Mouse (Mus musculus) forebrain, embryonic 12.5 days (tissue): ENCODE measurements around the gene Senp3. TPM values are rescaled to one million over a fixed set of nuclear protein-coding genes. Genes with fewer than 3 reads are reported as not detected.
"Not testable (repeated sequence)": the region's sequence is repeated elsewhere in the genome, so short reads cannot be mapped to it uniquely, and the experiment has no call there.

ENCODE experiments used
- ATAC-seq: fragments of 200-750 bp; cut with Nextera tagmentation; 2 replicates; pipeline ENCODE4 v1.8.0; 2017; ENCODE audit warnings: moderate TSS enrichment; ENCODE audit not compliant: low FRiP score
- H3K27ac ChIP-seq: fragments of 300-500 bp; sonication (generic); 2 replicates; pipeline ENCODE4 v1.5.1; 2016; ENCODE audit warnings: mild to moderate bottlenecking
- H3K27me3 ChIP-seq: fragments of 300-500 bp; sonication (generic); 2 replicates; pipeline ENCODE4 v1.6.1; 2016; ENCODE audit warnings: mild to moderate bottlenecking
- H3K36me3 ChIP-seq: fragments of 300-500 bp; sonication (generic); replicated peaks from 2 replicates; pipeline ENCODE4 v1.6.1; 2016; ENCODE audit warnings: mild to moderate bottlenecking
- H3K4me1 ChIP-seq: fragments of 300-500 bp; sonication (generic); 2 replicates; pipeline ENCODE4 v1.6.1; 2016
- H3K4me2 ChIP-seq: fragments of 300-500 bp; sonication (generic); 2 replicates; pipeline ENCODE4 v1.6.1; 2016; ENCODE audit warnings: mild to moderate bottlenecking, moderate library complexity
- H3K4me3 ChIP-seq: fragments of 300-500 bp; sonication (generic); replicated peaks from 2 replicates; pipeline ENCODE4 v1.5.1; 2016; ENCODE audit warnings: mild to moderate bottlenecking
- H3K9ac ChIP-seq: fragments of 300-500 bp; sonication (generic); 2 replicates; pipeline ENCODE4 v1.6.1; 2016; ENCODE audit warnings: mild to moderate bottlenecking
- H3K9me3 ChIP-seq: fragments of 300-500 bp; sonication (generic); 2 replicates; pipeline ENCODE4 v1.6.1; 2016
- WGBS: fragments of 180-500 bp; shearing (Covaris S2); methylation state at CpG from one replicate; pipeline ENCODE4 v1.1.7; 2016; 5-methylcytosine and 5-hydroxymethylcytosine counted together
- polyA plus RNA-seq: library from polyadenylated mRNA; unstranded; fragments of >200 nt; fragmentation: Nextera tagmentation; extraction: Ambion mirVana; gene quantifications from 2 replicates; pipeline ENCODE4 v1.2.1, GENCODE M21; 2016

Gene Senp3
- polyA plus RNA-seq, 1 experiment from 2014 or later: 119 TPM

DNA sequence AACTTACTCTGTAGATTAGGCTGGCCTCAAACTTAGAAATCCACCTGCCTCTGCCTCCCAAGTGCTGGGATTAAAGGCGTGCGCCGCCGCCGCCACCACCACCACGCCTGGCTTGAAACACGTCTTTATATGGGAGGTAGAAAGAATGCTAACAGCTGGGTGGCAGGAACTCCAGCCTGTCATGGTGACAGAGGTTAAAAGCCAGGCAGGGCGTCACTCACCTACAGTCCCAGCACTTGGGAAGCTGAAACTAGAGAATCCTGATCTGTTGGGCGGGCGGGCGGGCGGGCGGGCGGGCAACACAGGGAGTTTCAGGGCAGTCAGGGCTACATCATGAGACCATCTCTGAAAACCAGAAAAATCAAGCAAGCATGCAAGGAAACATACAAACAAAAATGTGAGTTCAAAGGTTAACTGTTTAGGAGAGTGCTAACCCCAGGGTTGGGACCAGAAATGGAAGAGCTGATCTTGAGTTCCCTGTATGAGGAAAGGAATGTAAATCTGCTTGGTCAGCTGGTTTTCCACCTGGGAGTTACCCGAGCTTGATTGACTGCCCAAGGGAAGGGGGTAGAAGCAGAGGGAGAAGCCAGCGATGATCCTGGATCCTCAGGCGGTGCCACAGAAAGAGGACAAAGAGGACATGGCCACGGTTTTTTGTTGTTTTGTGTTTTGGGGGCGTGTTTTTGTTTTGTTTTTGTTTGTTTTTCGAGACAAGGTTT lies 31.2 kb upstream of the Senp3 start:
- no peaks in the 10 kb centered on the region for H3K27me3 ChIP-seq
- ATAC-seq: no peak
- no peak overlapping the region for H3K4me2 ChIP-seq
- no peak overlapping the region for H3K4me3 ChIP-seq
- H3K9ac ChIP-seq: no peak overlapping the region
- no peak overlapping the region for H3K27ac ChIP-seq
- H3K4me1 ChIP-seq: no peaks in the 10 kb centered on the region
- H3K36me3 ChIP-seq: no peaks in the 10 kb centered on the region
- H3K9me3 ChIP-seq: no peaks in the 10 kb centered on the region
- 88% methylated on average over 20 of the region's 20 CpGs for WGBS

DNA sequence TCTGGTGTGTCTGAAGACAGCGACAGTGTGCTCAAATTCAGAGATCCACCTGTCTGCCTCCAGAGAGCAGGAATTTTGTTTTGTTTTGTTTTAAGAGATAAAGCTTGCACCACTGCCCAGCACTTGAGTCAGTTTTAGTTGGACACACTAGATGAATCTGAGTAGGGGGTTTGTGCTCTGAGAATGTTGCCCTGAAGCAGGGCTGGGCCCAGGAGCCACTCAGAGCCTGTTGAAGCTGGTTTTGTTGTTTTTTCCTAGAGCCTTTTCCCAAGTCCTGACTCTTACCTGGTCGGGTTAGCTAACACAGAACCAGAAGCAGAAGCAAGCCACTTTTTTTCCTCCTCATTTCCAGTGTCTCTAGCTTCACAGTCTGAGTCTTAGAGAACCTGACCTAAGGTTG lies 29.2 kb upstream of the Senp3 start:
- Histone ChIP-seq H3K36me3 (no peaks in the 10 kb centered on the region), H3K4me1 (no peaks in the 10 kb centered on the region), H3K4me3 (no peak overlapping the region), H3K4me2 (no peak overlapping the region), H3K27ac (no peak overlapping the region), H3K9me3 (no peaks in the 10 kb centered on the region), H3K27me3 (no peaks in the 10 kb centered on the region), H3K9ac (no peak overlapping the region)
- 87% methylated on average over 2 of the region's 2 CpGs for WGBS
- ATAC-seq: no peak

DNA sequence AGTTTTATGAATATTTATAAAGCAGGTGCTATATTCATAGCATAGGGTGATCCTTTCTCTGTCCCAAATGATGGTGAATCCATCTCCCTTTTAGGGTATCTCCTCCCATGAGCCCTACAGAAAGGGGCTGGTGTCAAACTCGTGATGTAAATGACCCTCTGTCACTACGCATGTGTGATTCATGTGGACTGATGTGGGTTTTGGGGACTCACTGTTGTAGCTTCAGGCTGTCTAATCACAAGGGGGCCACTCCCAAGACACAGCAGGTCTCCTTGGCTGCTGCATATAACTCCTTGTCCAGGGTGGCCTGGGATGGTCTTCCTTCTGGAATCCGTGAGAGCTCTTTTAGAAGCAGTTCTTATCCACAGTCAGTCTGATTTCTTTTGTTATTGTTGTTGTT lies 28.6 kb upstream of the Senp3 start:
- Histone ChIP-seq H3K27ac (no peak overlapping the region), H3K9me3 (no peaks in the 10 kb centered on the region), H3K36me3 (no peaks in the 10 kb centered on the region), H3K4me1 (no peaks in the 10 kb centered on the region), H3K9ac (no peak overlapping the region), H3K4me3 (no peak overlapping the region), H3K27me3 (no peaks in the 10 kb centered on the region), H3K4me2 (no peak overlapping the region)
- WGBS: 76% methylated on average over 3 of the region's 3 CpGs
- ATAC-seq: no peak

- Histone ChIP-seq H3K27ac (no peak overlapping the region), H3K9me3 (no peaks in the 10 kb centered on the region), H3K9ac (no peak overlapping the region), H3K4me3 (no peak overlapping the region), H3K36me3 (no peaks in the 10 kb centered on the region), H3K27me3 (no peaks in the 10 kb centered on the region), H3K4me1 (no peaks in the 10 kb centered on the region), H3K4me2 (no peak overlapping the region)
- 53% methylated on average over 11 of the region's 11 CpGs for WGBS
- no peak for ATAC-seq
Observed at GRCm38 (mm10) chr11:69709554-69710446, 27.9 kb upstream of the Senp3 start.

GRCm38 (mm10) chr11:69708614-69709265 lies 26.9 kb upstream of the Senp3 start:
- Histone ChIP-seq H3K4me1 (no peaks in the 10 kb centered on the region), H3K27me3 (no peaks in the 10 kb centered on the region), H3K9ac (no peak overlapping the region), H3K27ac (no peak overlapping the region), H3K4me3 (no peak overlapping the region), H3K9me3 (no peaks in the 10 kb centered on the region), H3K4me2 (no peak overlapping the region), H3K36me3 (no peaks in the 10 kb centered on the region)
- no peak for ATAC-seq
- WGBS: 85% methylated on average over 3 of the region's 3 CpGs

DNA sequence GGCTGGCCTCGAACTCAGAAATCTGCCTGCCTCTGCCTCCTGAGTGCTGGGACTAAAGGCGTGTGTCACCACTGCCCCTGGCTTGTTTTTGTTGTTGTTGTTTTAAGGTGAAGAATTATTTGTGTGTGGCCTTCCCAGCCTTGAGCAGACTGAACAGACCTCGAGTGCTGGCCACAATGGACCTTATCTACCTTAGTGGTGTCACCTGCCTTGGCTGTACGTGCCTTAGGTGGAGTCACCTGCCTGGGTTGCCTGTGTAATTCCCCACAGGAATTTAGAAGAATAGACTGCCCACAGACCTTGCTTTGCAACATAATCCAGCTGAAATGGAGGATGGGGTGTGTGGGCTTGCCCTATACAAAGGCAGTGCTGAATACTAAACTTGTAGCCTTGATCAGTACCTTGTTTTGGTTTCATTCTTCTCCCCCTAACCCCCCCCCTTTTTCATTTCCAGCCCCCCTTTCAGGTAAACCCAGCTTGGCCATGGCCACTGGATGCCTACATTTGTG lies 26.0 kb upstream of the Senp3 start:
- H3K36me3 ChIP-seq: no peaks in the 10 kb centered on the region
- H3K4me2 ChIP-seq: no peak overlapping the region
- no peaks in the 10 kb centered on the region for H3K4me1 ChIP-seq
- H3K9ac ChIP-seq: no peak overlapping the region
- no peaks in the 10 kb centered on the region for H3K9me3 ChIP-seq
- no peaks in the 10 kb centered on the region for H3K27me3 ChIP-seq
- ATAC-seq: no peak
- 83% methylated on average over 4 of the region's 4 CpGs for WGBS
- no peak overlapping the region for H3K4me3 ChIP-seq
- H3K27ac ChIP-seq: no peak overlapping the region

DNA sequence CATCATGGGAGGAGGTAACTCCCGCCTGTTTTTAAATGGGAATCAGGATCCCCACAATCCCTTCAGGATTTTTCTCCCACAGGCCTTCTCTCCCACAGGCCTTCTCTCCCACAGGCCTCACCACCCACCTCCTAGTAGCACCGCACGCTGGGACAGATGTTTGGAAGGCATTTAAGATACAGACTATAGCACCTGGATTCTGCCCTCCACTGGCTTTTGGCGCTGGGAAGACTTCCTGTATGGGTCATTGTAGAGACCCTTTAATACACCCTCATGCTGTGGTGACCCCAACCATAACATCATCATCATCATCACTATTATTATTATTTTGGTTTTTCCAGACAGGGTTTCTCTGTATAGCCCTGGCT lies 25.6 kb upstream of the Senp3 start:
- Histone ChIP-seq H3K27ac (no peak overlapping the region), H3K9me3 (no peaks in the 10 kb centered on the region), H3K36me3 (no peaks in the 10 kb centered on the region), H3K4me3 (no peak overlapping the region), H3K4me2 (no peak overlapping the region), H3K4me1 (no peaks in the 10 kb centered on the region), H3K27me3 (no peaks in the 10 kb centered on the region), H3K9ac (no peak overlapping the region)
- 92% methylated on average over 4 of the region's 4 CpGs for WGBS
- ATAC-seq: no peak

DNA sequence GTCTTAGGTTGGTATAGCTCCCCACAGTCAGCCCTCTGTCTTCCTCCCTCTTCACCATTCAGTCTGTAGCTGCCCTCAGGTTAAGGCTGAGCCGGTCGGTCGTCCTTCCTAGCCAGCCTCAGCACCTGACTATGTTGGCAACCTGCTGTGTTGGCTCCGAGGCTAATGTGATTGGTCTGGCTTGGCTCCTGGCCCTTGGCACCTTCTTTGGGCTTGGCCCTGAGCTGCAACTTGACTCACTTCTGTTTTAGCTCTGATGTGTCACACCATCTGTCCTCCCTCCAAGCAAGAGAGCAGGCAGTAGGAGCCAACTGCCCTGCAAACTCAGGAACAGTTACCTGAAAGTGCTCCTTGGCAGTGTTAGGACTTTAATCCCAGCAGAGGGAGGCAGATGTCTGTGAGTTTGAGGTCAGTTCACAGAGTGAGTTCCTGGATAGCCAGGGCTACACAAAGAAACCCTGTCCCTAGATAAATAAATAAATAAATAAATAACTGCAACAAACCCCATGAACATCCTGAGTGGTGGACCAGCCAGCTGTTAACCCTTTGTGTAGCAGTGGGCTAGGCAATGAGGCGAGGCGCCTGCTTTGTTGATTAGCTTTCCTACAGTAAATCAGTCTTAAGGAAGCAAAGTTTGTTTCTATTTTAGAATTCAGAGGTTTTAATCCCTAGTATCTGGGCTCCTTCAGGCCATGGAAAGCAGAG lies 25.0 kb upstream of the Senp3 start:
- Histone ChIP-seq H3K27me3 (no peaks in the 10 kb centered on the region), H3K9ac (no peak overlapping the region), H3K4me1 (no peaks in the 10 kb centered on the region), H3K4me2 (no peak overlapping the region), H3K4me3 (no peak overlapping the region), H3K36me3 (no peaks in the 10 kb centered on the region), H3K27ac (no peak overlapping the region), H3K9me3 (no peaks in the 10 kb centered on the region)
- WGBS: 54% methylated on average over 6 of the region's 6 CpGs
- no peak for ATAC-seq

GRCm38 (mm10) chr11:69704613-69705010 lies 22.7 kb upstream of the Senp3 start:
- H3K4me1 ChIP-seq: no peaks in the 10 kb centered on the region
- no peaks in the 10 kb centered on the region for H3K9me3 ChIP-seq
- H3K4me2 ChIP-seq: no peak overlapping the region
- 58% methylated on average over 2 of the region's 2 CpGs for WGBS
- no peak for ATAC-seq
- H3K27me3 ChIP-seq: no peaks in the 10 kb centered on the region
- no peak overlapping the region for H3K9ac ChIP-seq
- no peak overlapping the region; the same call in 1 of the 2 replicates for H3K27ac ChIP-seq
- H3K36me3 ChIP-seq: no peaks in the 10 kb centered on the region
- no peak overlapping the region for H3K4me3 ChIP-seq

- Histone ChIP-seq H3K27ac (no peak overlapping the region), H3K9me3 (no peaks in the 10 kb centered on the region), H3K4me3 (no peak overlapping the region), H3K9ac (no peak overlapping the region), H3K4me1 (no peaks in the 10 kb centered on the region), H3K4me2 (no peak overlapping the region), H3K27me3 (no peaks in the 10 kb centered on the region), H3K36me3 (no peaks in the 10 kb centered on the region)
- WGBS: 69% methylated on average over 8 of the region's 8 CpGs
- ATAC-seq: no peak
Observed at GRCm38 (mm10) chr11:69703814-69704612, 22.1 kb upstream of the Senp3 start.

DNA sequence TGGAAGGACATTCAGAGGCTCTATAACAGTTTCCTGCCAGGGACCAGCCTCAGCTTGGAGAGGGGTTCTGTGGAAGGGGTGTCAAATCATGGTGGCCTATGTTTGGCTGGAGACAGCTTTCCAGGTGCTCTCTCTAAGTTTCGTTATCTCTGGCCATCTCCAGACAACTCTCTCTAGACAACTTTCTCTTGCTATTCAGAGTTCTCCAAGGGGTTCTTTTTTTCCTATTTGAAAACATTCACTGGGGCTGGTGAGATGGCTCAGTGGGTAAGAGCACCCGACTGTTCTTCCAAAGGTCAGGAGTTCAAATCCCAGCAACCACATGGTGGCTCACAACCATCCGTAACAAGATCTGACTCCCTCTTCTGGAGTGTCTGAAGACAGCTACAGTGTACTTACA lies 21.5 kb upstream of the Senp3 start:
- not testable (repeated sequence) for ATAC-seq
- WGBS: 75% methylated on average over 3 of the region's 3 CpGs

More for the DNA sequence above, 21.5 kb upstream of the Senp3 start:
- not testable (repeated sequence) for H3K9ac ChIP-seq, H3K4me1 ChIP-seq, H3K4me2 ChIP-seq, H3K27ac ChIP-seq, H3K36me3 ChIP-seq, H3K27me3 ChIP-seq, H3K9me3 ChIP-seq, H3K4me3 ChIP-seq
